Mouse (Mus musculus) erythroblast, embryonic 14.5 days (primary cell): ENCODE measurements around the gene Sox5.

ENCODE experiments used
- GATA1 ChIP-seq: IDR thresholded peaks from 2 replicates; pipeline ENCODE4 v1.6.1; 2012; ENCODE audit warnings: low read length, inconsistent platforms, mixed read lengths
- TAL1 ChIP-seq: IDR thresholded peaks from 3 replicates; pipeline ENCODE4 v1.6.1; 2012; ENCODE audit warnings: low read length, inconsistent platforms, mixed read lengths

DNA sequence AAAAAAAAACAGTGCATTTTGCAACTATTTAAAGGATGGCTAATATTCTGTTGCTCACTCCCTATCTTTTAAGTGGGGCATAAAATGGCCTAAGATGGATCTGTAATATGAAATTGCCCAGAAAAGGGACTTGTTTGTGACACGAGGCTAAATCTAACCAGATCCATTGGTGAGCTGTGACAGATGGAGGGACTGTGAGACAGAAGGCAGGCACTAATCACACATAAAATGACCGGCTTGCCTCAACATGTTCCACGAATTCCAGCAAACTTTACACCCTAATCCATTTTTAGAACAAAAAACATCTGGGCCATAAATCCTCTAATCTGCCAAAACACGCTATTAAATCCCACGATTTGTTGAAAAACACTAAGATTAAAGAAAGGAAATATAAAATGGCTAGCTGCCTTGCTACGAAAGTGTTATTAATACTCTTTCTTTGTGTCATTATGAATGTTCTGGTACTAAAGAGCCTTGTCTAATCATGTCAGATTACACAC is 919.1 kb downstream of the Sox5 start:
- TF ChIP-seq GATA1, result no peak
- no peak for TF ChIP-seq TAL1
